Mouse (Mus musculus) frontal cortex, adult 2 months (tissue): Measurements from ENCODE around the gene Fos. TPM values are rescaled to one million over a fixed set of nuclear protein-coding genes. Genes with fewer than 3 reads are reported as not detected.
A peak's percentile ranks its signal among the peaks of the same experiment; 100 is the strongest.
"Not testable (repeated sequence)": the region's sequence is repeated elsewhere in the genome, so short reads cannot be mapped to it uniquely, and the experiment has no call there.

Experiments used
- DNase-seq, 2 experiments: peaks; one replicate each; pipeline ENCODE4 v3.0.0; 2022; ENCODE audit warnings: low spot score in 1 of 2; ENCODE audit errors: extremely low spot score in 1 of 2
- polyA plus RNA-seq: library from polyadenylated mRNA; depleted of rRNA; stranded (reverse); fragments of >200 nt; gene quantifications from 2 replicates; pipeline ENCODE4 v1.2.3, GENCODE M21; 2012; rRNA removed

Fos gene
- polyA plus RNA-seq, 1 experiment: 38.0 TPM

DNA sequence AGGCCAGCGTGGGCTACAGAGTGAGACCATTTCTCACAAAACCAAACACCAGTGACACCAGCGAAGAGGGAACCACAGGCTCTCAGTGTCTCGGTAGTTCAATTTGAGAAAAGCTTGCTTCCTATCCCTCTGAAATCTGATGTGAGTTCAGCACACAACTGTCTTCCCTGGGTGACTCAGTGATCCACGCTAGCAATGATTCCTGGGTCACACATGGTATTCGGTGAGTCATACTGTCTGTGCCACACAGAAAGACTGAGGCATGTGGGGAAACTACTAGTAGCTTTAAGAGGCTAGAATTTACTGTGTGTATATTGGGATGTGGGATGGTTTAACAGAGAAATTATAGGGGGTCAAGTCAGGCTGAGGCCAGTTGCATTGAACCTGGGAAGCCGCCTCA, 45.9 kb downstream of the Fos start:
- DNase-seq: peak in 1 of 2 experiments; percentile 54

DNA sequence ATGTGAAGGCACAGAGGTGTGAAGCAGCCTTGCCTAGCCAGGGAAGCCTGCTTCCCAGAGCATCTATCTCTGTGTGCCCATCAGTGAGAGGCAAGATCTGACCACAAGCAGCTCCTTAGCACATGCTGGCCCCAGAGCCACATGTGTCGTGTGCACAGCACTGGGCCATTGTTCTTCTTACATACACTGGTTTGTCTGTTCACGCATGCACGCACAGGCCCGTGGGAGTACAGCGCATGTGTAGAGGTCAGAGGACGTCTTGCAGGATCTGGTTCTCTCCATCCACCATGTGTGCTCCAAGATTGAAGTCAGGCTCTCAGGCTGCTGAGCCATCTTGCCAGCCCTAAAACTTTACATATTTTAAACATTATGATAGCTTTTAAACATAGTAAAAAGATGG, 47.4 kb downstream of the Fos start:
- no peak for DNase-seq

DNA sequence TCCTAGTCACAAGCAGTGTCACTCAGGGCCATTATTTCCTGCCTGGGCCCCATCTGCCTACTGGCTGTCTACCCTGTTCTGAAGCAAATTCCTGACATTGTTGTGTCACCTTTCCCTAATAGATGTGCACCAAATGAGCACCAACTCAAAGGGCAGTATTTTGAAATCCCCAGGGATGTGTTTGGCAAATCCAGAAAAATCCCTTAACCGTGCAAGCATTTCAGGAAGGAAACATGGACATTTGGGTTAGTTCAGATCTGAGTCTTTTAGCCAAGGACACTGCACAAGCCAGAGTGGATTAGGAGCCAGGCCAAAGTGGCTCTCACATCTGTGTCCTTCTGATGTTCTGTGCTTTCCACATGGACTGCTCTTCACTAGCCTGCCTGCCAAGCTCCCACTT, 48.0 kb downstream of the Fos start:
- no peak for DNase-seq

DNA sequence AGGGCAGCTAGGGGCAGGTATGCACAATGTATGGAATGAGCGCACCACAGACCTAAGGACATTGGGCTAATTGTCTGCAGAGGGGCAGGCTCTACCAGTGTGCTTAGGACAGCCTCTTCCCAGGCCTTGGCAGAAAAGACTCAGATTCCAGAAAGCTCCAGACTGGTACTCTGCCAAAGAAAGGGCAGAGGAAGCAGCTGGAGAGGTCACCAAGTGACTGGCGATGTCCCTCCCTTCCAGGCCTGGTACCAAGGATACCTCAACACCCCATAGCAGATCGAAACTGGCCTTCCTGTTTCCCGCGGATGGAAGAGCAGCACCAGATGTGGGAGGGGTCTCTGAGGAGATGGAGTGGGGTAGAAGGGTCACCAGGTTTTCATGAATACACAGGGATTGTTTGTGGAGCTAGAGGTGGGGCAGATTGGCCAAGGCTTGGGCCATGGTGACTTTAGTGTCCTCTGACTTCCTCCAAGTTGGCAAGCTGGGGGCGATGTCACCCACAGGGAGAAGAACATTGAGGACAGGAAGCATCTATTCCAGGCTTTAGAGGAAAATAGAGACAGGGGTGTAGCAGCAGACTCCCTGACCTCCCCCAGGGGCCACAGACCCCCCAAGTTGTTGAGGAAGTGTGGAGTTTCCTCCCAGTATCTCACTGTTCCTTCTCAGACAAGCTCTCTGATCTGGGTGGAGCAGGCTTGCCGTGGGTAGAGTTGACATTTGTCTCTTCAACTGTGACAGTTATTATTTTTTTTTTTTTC, 49.1 kb downstream of the Fos start:
- no peak for DNase-seq

- no peak for DNase-seq
These were observed 49.9 kb downstream of the Fos start for GRCm38 (mm10) chr12:85523421-85524192.

DNA sequence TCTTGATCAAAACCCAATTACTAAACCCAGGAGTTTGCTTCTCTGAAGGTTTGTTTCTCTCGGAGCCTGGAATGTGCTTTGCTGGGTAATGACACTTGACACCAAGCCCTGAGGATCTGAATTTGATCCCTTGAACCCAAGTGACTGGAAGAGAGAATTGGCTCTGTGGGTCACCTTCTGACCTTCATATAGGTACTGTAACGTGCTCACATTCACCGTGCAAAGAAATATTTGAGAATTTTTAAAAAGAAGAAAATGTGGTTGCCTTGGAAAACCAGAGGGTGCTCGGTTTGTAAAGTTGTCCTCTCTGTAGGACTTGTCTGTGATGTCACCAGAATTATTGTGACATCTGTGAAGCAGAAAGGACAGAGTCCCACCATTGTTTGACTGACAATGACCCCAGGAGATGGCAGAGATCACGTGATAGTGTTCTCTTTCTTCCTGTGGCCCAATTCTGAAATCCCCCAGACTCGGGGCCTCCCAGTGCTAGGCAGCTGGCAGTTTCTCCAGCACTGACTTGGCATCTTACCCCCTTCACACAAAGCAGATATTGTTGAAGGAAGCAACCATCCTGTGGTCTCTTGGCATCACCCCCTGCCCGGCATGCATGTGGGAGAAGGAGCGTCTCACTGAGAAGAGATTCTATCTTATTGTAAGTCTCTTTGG, 50.6 kb downstream of the Fos start:
- DNase-seq: peak in 1 of 2 experiments; percentile 31

DNA sequence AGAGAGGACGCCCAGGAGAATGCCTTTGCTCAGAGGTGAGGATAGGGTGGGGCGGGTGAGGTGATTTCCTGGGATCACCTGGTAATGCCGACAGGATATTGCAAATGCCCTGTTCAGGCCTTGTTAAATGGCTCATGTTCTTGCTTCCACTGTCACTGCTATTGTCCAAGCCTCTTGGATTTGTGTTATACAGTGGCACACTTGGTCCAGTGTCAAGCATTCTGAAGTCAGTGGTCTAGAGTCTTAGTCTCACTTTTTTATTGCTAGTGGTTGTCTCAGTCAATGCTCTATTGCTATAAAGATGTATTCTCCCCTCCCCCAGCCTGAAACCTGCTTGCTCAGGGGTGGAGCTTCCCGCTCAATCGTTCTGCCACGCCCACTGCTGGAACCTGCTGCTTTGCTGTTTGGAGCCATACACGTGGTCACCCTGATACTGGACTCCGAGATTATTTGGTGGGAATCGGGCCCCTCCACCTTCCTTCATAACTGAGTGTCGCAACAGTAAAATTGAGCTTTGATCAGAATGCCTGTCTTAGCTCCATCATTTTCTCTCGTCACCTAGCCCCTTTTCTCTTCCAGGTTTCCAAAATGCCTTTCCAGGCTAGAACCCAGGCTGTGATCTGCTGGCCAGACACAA, 51.3 kb downstream of the Fos start:
- not testable (repeated sequence) for DNase-seq

Other genes with a start within 250 kb of the Fos start
- gene Mlh3, start 203.3 kb upstream of the Fos start, polyA plus RNA-seq: 13.5 and 14.5 TPM in 2 replicates
- gene Acyp1, start 185.5 kb upstream of the Fos start, polyA plus RNA-seq: 35.6 and 44.0 TPM in 2 replicates
- 0.92 and 0.94 TPM in 2 replicates for gene Zc2hc1c, start 185.3 kb upstream of the Fos start, polyA plus RNA-seq
- 33.9 and 38.0 TPM in 2 replicates for gene Nek9, start 134.5 kb upstream of the Fos start, polyA plus RNA-seq
- gene Tmed10, start 99.0 kb upstream of the Fos start, polyA plus RNA-seq: 128 and 136 TPM in 2 replicates
- 45.8 and 51.8 TPM in 2 replicates for gene Jdp2, start 125.1 kb downstream of the Fos start, polyA plus RNA-seq
- gene Batf, start 212.8 kb downstream of the Fos start, polyA plus RNA-seq: 0.56 and 0.74 TPM in 2 replicates